8 mouse cellular contexts compared by ENCODE assay signal in genomic region chr19:45047417-45047934, GRCm38 (mm10). TPM values are rescaled to one million over a fixed set of nuclear protein-coding genes. Genes with fewer than 3 reads are reported as not detected.
A peak's percentile ranks its signal among the peaks of the same experiment; 100 is the strongest.
DNase-seq lines count a peak whose midpoint lies in the region; ATAC-seq and TF ChIP-seq lines count a peak whose summit lies in the region.

Gene Sfxn3, plus strand, starts transcription at chr19:45047503.

- peak; percentile 99 for DNase-seq in Muller cell, postnatal 12 days (ENCODE audit: inconsistent ontology term)
- peak; percentile 97 for DNase-seq in cerebellum, adult 9-11 months
- DNase-seq in frontal cortex, postnatal 10 days (ENCODE audit: low spot score in 2 of 2): peak; percentile 93 to 94
- DNase-seq in hindbrain, embryonic 11.5 days (ENCODE audit: low spot score): peak; percentile 80
- peak; percentile 95 to 96 for DNase-seq in layer of hippocampus, postnatal 10 days (ENCODE audit: low spot score in 2 of 2)
- peak; percentile 97 for DNase-seq in lung, postnatal 0 days (ENCODE audit: low spot score)
- peak; percentile 87 for DNase-seq in ovary, postnatal 10 days (ENCODE audit: low spot score)
- peak; percentile 91 for DNase-seq in thymus, postnatal 0 days (ENCODE audit: low spot score)

- no peaks in the 10 kb centered on the region for H3K36me3 ChIP-seq in hindbrain, embryonic 11.5 days (ENCODE audit: control insufficient read depth, insufficient read depth, low read length)
- H3K36me3 ChIP-seq in lung, postnatal 0 days (ENCODE audit: insufficient read depth, low read length): peaks cover 11% of the 10 kb centered on the region; the same call in 1 of the 2 replicates

- TF ChIP-seq CTCF in lung, postnatal 0 days (IDR thresholded peaks at IDR 0.05): peak; percentile 83

- H3K27ac ChIP-seq in hindbrain, embryonic 11.5 days (ENCODE audit: low read depth, low read length): peak within 1 kb of the TSS; percentile 43; the same call in 1 of the 2 replicates
- peak within 1 kb of the TSS; percentile 99 for H3K27ac ChIP-seq in lung, postnatal 0 days (ENCODE audit: low read length)

- peak; percentile 83 for ATAC-seq in hindbrain, embryonic 11.5 days (ENCODE audit: low FRiP score)
- ATAC-seq in lung, postnatal 0 days: peak; percentile 82

- H3K9me3 ChIP-seq in hindbrain, embryonic 11.5 days (ENCODE audit: control insufficient read depth, low read length): no peaks in the 10 kb centered on the region
- no peaks in the 10 kb centered on the region for H3K9me3 ChIP-seq in lung, postnatal 0 days (ENCODE audit: low read length)

- peak within 1 kb of the TSS; percentile 46 for H3K4me3 ChIP-seq in hindbrain, embryonic 11.5 days (ENCODE audit: low read depth, low read length)
- H3K4me3 ChIP-seq in lung, postnatal 0 days (ENCODE audit: low read depth, low read length): peak within 1 kb of the TSS; percentile 57

- H3K4me1 ChIP-seq in hindbrain, embryonic 11.5 days (replicated peaks; ENCODE audit: control insufficient read depth, insufficient read depth, low read length): peaks cover 8% of the 10 kb centered on the region; the same call in 1 of the 2 replicates
- H3K4me1 ChIP-seq in lung, postnatal 0 days (ENCODE audit: insufficient read depth, low read depth, low read length): peaks cover 7% of the 10 kb centered on the region

- WGBS in hindbrain, embryonic 11.5 days: 1% methylated on average over 26 of the region's 26 CpGs
- 0% methylated on average over 26 of the region's 26 CpGs for WGBS in lung, postnatal 0 days

- peak within 1 kb of the TSS; percentile 55 for H3K4me2 ChIP-seq in hindbrain, embryonic 11.5 days (replicated peaks; ENCODE audit: low read depth, low read length)
- peak within 1 kb of the TSS; percentile 67 for H3K4me2 ChIP-seq in lung, postnatal 0 days (replicated peaks; ENCODE audit: low read depth, low read length)

- H3K9ac ChIP-seq in hindbrain, embryonic 11.5 days (ENCODE audit: low read depth, low read length): peak within 1 kb of the TSS; percentile 74
- peak within 1 kb of the TSS; percentile 65 for H3K9ac ChIP-seq in lung, postnatal 0 days (replicated peaks; ENCODE audit: low read depth)

- 0 out of 2 replicates have a peak, but pooled peaks have one; percentile 33 for TF ChIP-seq EP300 in lung, postnatal 0 days (IDR thresholded peaks at IDR 0.05)

- H3K27me3 ChIP-seq in hindbrain, embryonic 11.5 days (ENCODE audit: control insufficient read depth, insufficient read depth, low read length): peaks cover 15% of the 10 kb centered on the region
- peaks cover 17% of the 10 kb centered on the region; the same call in 1 of the 2 replicates for H3K27me3 ChIP-seq in lung, postnatal 0 days (replicated peaks; ENCODE audit: insufficient read depth, low read length)

RNA-seq across cellular contexts. Expression of gene Sfxn3, which starts in this region (rescaled TPM):
- polyA plus RNA-seq in hindbrain, embryonic 11.5 days (2014; fragmentation: Nextera tagmentation; extraction: Ambion mirVana): 22.7 and 23.8 TPM in 2 replicates
- total RNA-seq in layer of hippocampus, postnatal 10 days (2021): 100 to 1,000 TPM; 103 to 124 TPM
- polyA plus RNA-seq in lung, postnatal 0 days (2015; fragmentation: Nextera tagmentation; extraction: Ambion mirVana): 45.6 and 53.0 TPM in 2 replicates
- 17.4 and 17.9 TPM in 2 replicates for polyA plus RNA-seq in thymus, postnatal 0 days (2015; fragmentation: Nextera tagmentation; extraction: Ambion mirVana)

Comparison
In these comparisons a context has a peak if more than half of its experiments do, and no peak if none do; other contexts are left out.
1. Peak in every context shown above with its lines: DNase-seq, ATAC-seq, H3K4me3 ChIP-seq and H3K27ac ChIP-seq.